Mouse (Mus musculus): ENCODE data around the gene Abraxas2.

DNA sequence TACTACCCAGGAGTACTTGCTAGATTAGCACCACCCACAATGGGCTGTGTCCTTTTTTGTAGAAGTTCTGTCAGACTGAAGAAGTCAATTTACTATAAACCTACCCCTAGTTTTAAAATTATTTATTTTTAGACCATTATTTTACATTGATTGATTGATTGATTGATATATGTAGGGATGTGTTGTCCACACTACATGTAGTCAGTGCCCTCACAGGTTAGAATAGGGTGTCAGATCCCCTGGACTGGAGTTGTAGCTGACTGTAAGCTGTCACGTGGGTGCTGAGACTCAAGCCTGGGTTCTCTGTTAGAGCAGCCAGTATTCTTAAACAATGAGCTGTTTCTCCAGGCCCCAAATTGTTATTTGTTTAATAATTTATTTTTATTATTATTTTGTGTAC lies 34.3 kb downstream of the Abraxas2 start:
- no peak for TF ChIP-seq CTCF (IDR thresholded peaks at IDR 0.05; ENCODE audit: insufficient read depth, low read length)
- TF ChIP-seq POLR2A (IDR thresholded peaks at IDR 0.05; ENCODE audit: borderline replicate concordance, extremely low read depth, low read depth, low read length): no peak
